Mouse (Mus musculus): ENCODE results near the gene Zfp740. TPM values are rescaled to one million over a fixed set of nuclear protein-coding genes. Genes with fewer than 3 reads are reported as not detected.

Gene Zfp740
- polyA plus RNA-seq, 1 experiment from 2014 or later = 96.4 TPM

DNA sequence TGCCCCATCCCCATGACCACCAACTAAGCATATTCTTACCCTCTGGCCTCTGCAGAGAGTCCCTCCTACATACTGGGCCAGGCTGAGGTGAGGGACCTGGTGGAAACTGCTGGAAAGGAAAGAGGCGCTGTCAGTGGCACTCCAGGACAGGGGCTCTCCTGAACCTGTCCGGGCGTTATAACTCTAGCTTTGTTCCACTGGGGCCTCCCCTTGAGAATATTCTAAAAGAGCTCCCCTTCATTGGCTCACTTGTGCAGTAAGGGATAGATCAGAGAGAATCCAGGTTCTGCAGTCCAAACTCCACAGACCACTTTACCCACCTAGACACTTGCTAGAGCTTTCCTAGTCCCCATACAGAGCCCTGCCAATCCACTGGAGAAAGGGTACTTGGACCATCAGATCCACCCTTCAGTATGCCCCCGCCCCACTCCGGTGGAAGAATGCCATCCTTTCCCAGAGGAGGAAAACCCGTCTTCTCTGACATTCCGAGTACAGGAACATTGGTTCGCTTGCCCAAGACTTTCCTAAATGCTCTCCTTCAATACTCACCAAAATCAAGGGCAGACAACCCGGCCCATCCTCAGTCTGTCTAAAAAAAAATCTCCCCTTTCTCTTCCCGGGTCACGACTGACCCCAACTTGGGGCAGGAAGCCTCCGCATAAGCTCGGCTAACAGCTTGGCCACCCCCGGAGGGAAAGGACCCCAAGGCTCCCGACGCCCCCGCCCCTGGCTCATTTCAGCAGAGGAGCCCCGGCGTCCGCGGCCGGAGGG, 53.6 kb downstream of the Zfp740 start:
- in situ Hi-C loops (cut with MboI; ENCODE audit: low pct_unique_long_range_greater_than_20kb) = no loop called here
- ChIA-PET CTCF (no interaction called here), POLR2A (interaction anchor here (0.5 to 2.0 kb wide), 2 partner anchors 9 to 47 kb away, joined by 5 to 6 read pairs; no protein-coding TSS in a partner anchor)
- DNase-seq (ENCODE audit: low read depth, low spot score) (no peak), ATAC-seq (peak; percentile 1)
- H3K27me3 ChIP-seq = no peaks in the 10 kb centered on the region
- no peak for TF ChIP-seq CTCF (IDR thresholded peaks at IDR 0.05)

- TF ChIP-seq CTCF (IDR thresholded peaks at IDR 0.05) = no peak
- ChIA-PET CTCF (no interaction called here), POLR2A (interaction anchor here (0.9 to 2.0 kb wide), 2 partner anchors 9 to 21 kb away, joined by 4 to 6 read pairs; no protein-coding TSS in a partner anchor)
- DNase-seq (ENCODE audit: low read depth, low spot score) (no peak), ATAC-seq (peak; percentile 68)
- in situ Hi-C loops (cut with MboI; ENCODE audit: low pct_unique_long_range_greater_than_20kb) = no loop called here
- H3K27me3 ChIP-seq = no peaks in the 10 kb centered on the region
Observed at GRCm38 (mm10) chr15:102257202-102258075, 54.4 kb downstream of the Zfp740 start, which contains the start of gene Rarg. Gene Rarg, minus strand, starts transcription at chr15:102257517.

DNA sequence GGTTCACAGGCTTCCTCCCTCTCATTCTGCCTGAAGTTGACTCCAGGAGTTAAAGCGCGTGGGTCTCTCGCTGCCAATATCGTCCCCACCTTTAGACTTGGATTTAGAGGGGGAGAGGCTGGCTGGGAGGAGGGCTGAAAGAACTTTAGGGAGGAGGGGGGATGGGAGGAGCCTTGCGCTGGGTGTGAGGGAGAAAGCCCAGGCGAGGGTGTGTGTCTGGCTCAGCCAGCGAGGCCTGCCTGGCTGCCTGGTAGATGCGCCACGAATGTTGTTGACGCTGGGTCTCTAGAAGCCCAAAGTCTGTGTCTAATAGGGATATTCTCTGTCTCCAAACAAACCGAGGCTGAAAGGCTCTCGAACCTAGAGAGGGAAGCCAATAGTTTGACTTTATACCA, 55.0 kb downstream of the Zfp740 start:
- POLR2A ChIA-PET = interaction anchor here (0.6 to 1.1 kb wide), 5 partner anchors 11 to 1118 kb away, joined by 3 to 4 read pairs (median 3); partner anchors contain the start of gene Pfdn5
- ATAC-seq (no peak), DNase-seq (ENCODE audit: low read depth, low spot score) (no peak)
- in situ Hi-C loops (cut with MboI; ENCODE audit: low pct_unique_long_range_greater_than_20kb) = no loop called here
- no peak for TF ChIP-seq CTCF (IDR thresholded peaks at IDR 0.05)
- H3K27me3 ChIP-seq = no peaks in the 10 kb centered on the region
- CTCF ChIA-PET = no interaction called here

DNA sequence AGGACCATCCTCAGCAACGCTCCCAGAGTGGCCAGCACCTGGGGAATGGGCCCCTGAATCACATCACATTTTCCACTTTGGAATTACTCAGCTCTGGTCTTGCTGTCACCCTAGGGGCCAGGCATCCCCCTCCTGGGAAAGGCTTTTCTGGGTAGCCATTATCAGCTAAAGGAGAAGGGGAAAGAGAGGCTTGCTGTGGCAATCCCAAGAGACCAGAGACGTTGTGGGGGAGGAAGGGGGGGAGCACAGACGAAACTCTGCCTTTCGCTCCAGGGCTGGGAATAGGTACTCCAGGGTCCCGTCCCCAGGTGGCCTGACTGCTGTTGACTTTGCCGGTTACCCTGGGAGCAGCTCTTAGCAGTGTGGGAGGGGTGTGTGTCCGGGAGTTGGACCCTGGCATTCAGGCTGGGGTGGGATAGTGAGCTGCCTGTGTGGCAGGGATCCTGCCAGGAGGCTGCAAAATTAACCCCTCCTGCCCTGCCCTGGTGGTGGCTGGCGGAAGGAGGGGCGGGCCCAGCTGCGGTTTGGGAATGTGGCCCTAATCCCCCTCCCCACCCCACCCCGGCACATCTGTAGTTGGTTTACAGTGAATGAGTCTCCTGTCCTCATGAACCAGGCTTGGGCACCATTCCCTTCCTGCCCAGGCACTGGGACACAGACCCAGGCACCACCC, 55.7 kb downstream of the Zfp740 start:
- DNase-seq (ENCODE audit: low read depth, low spot score) (no peak), ATAC-seq (no peak)
- in situ Hi-C loops (cut with MboI; ENCODE audit: low pct_unique_long_range_greater_than_20kb) = no loop called here
- ChIA-PET POLR2A (interaction anchor here (0.6 to 1.3 kb wide), 6 partner anchors 11 to 1118 kb away, joined by 3 to 4 read pairs (median 3); partner anchors contain the start of genes Csad and Pfdn5), CTCF (no interaction called here)
- no peaks in the 10 kb centered on the region for H3K27me3 ChIP-seq
- TF ChIP-seq CTCF (IDR thresholded peaks at IDR 0.05) = no peak

GRCm38 (mm10) chr15:102262582-102262981, 59.5 kb downstream of the Zfp740 start:
- in situ Hi-C loops (cut with MboI; ENCODE audit: low pct_unique_long_range_greater_than_20kb) = no loop called here

GRCm38 (mm10) chr15:102263037-102263436, 60.0 kb downstream of the Zfp740 start:
- ChIA-PET CTCF (no interaction called here), POLR2A (no interaction called here)
- ATAC-seq = no peak
- H3K27me3 ChIP-seq = no peaks in the 10 kb centered on the region
- in situ Hi-C loops (cut with MboI; ENCODE audit: low pct_unique_long_range_greater_than_20kb) = no loop called here
- DNase-seq (ENCODE audit: low read depth, low spot score) = no peak
- TF ChIP-seq CTCF (IDR thresholded peaks at IDR 0.05) = no peak

More at GRCm38 (mm10) chr15:102262582-102262981, 59.5 kb downstream of the Zfp740 start:
- CTCF ChIA-PET = no interaction called here
- POLR2A ChIA-PET = no interaction called here
- ATAC-seq = no peak
- no peak for TF ChIP-seq CTCF (IDR thresholded peaks at IDR 0.05)
- DNase-seq (ENCODE audit: low read depth, low spot score) = no peak
- no peaks in the 10 kb centered on the region for H3K27me3 ChIP-seq

Other genes with a start within 250 kb of the Zfp740 start
- 0.05 TPM for gene Krt78, start 249.0 kb upstream of the Zfp740 start, polyA plus RNA-seq (2021)
- 73.5 TPM for gene Krt8, start 198.8 kb upstream of the Zfp740 start, polyA plus RNA-seq (2021)
- 24.8 TPM for gene Krt18, start 175.1 kb upstream of the Zfp740 start, polyA plus RNA-seq (2021)
- 237 TPM for gene Eif4b, start 129.5 kb upstream of the Zfp740 start, polyA plus RNA-seq (2021)
- 53.6 TPM for gene Tns2, start 102.8 kb upstream of the Zfp740 start, polyA plus RNA-seq (2021)
- 47.4 TPM for gene Spryd3, start 67.0 kb upstream of the Zfp740 start, polyA plus RNA-seq (2021)
- 0.05 TPM for gene Igfbp6, start 58.9 kb upstream of the Zfp740 start, polyA plus RNA-seq (2021)
- 0.13 TPM for gene Soat2, start 52.7 kb upstream of the Zfp740 start, polyA plus RNA-seq (2021)
- 79.6 TPM for gene Csad, start 1.5 kb downstream of the Zfp740 start, polyA plus RNA-seq (2021)
- gene Itgb7, start 28.7 kb downstream of the Zfp740 start, polyA plus RNA-seq (2021) = 0.35 TPM
- 32.0 TPM for gene Rarg, start 54.3 kb downstream of the Zfp740 start, polyA plus RNA-seq (2021)
- gene Gm9918, start 67.3 kb downstream of the Zfp740 start, polyA plus RNA-seq (2021) = 0.03 TPM
- gene Mfsd5, start 76.2 kb downstream of the Zfp740 start, polyA plus RNA-seq (2021) = 47.4 TPM
- 21.8 TPM for gene Espl1, start 93.0 kb downstream of the Zfp740 start, polyA plus RNA-seq (2021)
- gene Pfdn5, start 122.9 kb downstream of the Zfp740 start, polyA plus RNA-seq (2021) = 642 TPM
- gene Myg1, start 128.5 kb downstream of the Zfp740 start, polyA plus RNA-seq (2021) = 87.1 TPM
- gene Aaas, start 147.5 kb downstream of the Zfp740 start, polyA plus RNA-seq (2021) = 43.3 TPM
- gene Sp7, start 163.9 kb downstream of the Zfp740 start, polyA plus RNA-seq (2021) = not detected
- gene Sp1, start 202.9 kb downstream of the Zfp740 start, polyA plus RNA-seq (2021) = 30.6 TPM
- gene Amhr2, start 242.1 kb downstream of the Zfp740 start, polyA plus RNA-seq (2021) = not detected